Mouse (Mus musculus): ENCODE data around the gene Abcf2. TPM values are rescaled to one million over a fixed set of nuclear protein-coding genes. Genes with fewer than 3 reads are reported as not detected.
"Not testable (repeated sequence)": the region's sequence is repeated elsewhere in the genome, so short reads cannot be mapped to it uniquely, and the experiment has no call there.

The Abcf2 gene
- polyA plus RNA-seq, 1 experiment: 87.1 TPM

DNA sequence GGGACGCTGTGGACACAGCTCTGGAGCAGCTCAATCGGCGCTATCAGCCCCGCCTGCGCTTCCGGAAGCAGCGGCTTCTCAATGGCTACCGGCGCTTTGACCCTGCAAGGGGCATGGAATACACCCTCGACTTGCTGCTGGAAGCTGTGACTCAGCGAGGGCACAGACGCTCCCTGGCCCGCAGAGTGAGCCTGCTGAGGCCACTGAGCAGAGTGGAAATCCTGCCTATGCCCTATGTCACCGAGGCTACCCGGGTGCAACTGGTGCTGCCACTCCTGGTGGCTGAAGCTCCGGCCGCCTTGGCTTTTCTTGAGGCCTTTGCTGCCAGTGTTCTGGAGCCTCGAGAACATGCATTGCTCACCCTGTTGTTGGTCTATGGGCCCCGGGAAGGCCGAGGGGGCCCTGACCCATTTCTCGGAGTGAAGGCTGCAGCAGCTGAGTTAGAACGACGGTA, 14.0 kb upstream of the Abcf2 start:
- H3K27ac ChIP-seq (ENCODE audit: insufficient read depth, low read length): no peak overlapping the region
- H3K4me3 ChIP-seq (ENCODE audit: insufficient read depth, low read length): no peak overlapping the region
- TF ChIP-seq CTCF (IDR thresholded peaks at IDR 0.05; ENCODE audit: extremely low read depth, insufficient read depth, low read length) (no peak), POLR2A (IDR thresholded peaks at IDR 0.05; ENCODE audit: extremely low read depth, insufficient read depth, low read length) (no peak)
- peaks cover 10% of the 10 kb centered on the region for H3K4me1 ChIP-seq (ENCODE audit: control insufficient read depth, insufficient read depth, low read length)

DNA sequence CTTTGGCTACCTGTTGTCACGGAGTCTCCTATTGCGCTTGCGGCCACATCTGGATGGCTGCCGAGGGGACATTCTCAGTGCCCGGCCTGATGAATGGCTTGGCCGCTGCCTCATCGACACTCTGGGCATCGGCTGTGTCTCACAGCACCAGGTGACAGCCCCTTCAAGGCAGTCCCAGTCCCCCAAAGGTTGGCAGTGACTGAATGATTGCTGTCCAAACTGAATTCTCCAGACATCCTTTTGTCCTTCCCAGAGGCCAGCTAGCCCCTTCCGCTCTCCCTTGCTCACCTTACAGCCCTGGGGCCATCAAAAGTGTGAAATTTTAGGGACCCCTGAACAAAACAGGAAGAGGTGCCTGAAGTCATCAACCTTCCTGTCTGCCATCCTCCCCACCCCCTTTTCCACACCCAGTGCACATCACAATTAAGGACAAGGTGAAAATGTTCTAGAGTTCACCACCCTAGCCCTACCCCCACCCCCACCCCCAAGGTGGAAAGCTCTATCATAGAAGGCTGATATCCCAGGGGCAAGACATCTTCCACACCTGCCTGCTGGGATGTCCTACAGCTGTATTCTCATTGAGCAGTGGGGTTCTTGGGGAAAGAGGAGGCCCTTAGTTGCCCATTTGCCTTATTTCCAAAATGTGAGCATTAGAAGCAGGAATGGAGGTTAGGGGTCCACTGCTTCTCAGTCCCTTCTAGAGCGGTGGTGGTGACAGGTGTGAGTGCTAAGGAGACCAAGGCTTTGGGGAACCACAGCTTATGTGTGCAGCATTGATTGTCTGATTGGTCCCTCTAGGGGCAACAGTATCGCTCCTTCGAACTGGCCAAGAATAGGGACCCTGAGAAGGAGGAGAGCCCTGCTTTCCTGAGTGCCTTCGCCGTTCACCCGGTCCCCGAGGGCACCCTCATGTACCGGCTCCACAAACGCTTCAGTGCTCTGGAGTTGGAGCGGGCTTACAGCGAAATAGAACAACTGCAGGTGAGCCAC, 12.5 kb upstream of the Abcf2 start:
- no peak; the same call in 1 of the 2 replicates for TF ChIP-seq POLR2A (IDR thresholded peaks at IDR 0.05; ENCODE audit: extremely low read depth, insufficient read depth, low read length)
- no peak for TF ChIP-seq CTCF (IDR thresholded peaks at IDR 0.05; ENCODE audit: extremely low read depth, insufficient read depth, low read length)
- H3K4me3 ChIP-seq (ENCODE audit: insufficient read depth, low read length): no peak overlapping the region
- H3K4me1 ChIP-seq (ENCODE audit: control insufficient read depth, insufficient read depth, low read length): peaks cover 5% of the 10 kb centered on the region
- H3K27ac ChIP-seq (ENCODE audit: insufficient read depth, low read length): no peak overlapping the region

DNA sequence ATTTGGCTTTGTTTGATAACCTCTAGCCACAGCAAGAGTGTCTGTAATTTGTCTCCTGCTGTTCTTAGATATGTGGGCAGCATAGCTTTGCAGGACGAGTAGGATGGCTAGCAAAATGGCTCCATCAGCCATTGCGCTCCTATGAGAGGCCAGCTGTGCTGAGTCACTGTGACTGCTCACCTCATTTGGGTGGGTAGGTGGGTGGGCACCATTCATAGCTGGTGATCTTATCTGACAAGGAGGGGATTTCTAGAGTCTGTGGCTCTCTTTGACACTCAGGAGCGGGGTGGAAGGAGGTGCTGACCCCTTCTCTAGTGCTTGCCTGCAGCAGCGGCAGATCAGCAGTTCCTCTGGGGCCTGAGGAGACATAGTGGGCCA, 9.9 kb upstream of the Abcf2 start:
- peak overlapping the region; percentile 88 for H3K4me3 ChIP-seq (ENCODE audit: insufficient read depth, low read length)
- H3K4me1 ChIP-seq (ENCODE audit: control insufficient read depth, insufficient read depth, low read length): peaks cover 5% of the 10 kb centered on the region
- peak; percentile 60; the same call in 1 of the 2 replicates for TF ChIP-seq POLR2A (IDR thresholded peaks at IDR 0.05; ENCODE audit: extremely low read depth, insufficient read depth, low read length)
- TF ChIP-seq CTCF (IDR thresholded peaks at IDR 0.05; ENCODE audit: extremely low read depth, insufficient read depth, low read length): no peak
- peak overlapping the region; percentile 83 for H3K27ac ChIP-seq (ENCODE audit: insufficient read depth, low read length)

DNA sequence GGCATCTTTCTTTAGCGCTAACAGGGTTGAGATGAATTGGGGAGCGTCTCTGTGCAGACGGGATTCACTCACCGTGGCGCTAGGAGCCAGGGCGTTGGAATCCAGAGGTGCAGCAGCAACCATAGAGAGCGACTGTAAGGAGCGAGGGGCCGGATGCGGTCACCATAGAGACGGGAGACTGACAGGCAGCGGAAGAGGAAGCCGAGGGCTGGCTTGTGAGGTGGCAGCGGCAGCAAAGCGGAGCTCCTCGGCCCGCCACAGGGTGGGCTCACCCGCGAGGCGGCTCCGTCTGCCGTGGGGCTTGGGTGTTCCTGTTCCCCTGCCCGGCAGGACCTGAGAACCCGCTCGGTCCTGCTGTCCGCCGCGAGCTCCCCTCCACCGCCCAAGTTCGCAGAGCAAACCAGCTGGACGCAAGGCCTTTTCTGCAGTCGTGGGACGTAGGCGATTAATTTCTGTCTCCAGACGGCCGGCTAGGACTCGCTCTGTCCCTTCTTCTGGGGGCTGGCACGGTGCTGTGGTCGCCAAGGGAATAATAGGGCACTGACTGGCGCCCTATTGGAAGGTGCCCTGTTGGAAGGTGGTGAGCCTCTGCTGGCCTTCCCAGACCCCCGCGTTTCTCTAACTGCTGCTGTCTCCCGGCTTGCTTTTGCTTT, 9.4 kb upstream of the Abcf2 start, which contains the start of gene Chpf2:
Chpf2 (plus strand) TSS at position 195 of the 653 bp plus-strand sequence.
- peak within 1 kb of the TSS; percentile 88 for H3K4me3 ChIP-seq (ENCODE audit: insufficient read depth, low read length)
- peaks cover 5% of the 10 kb centered on the region for H3K4me1 ChIP-seq (ENCODE audit: control insufficient read depth, insufficient read depth, low read length)
- H3K27ac ChIP-seq (ENCODE audit: insufficient read depth, low read length): peak within 1 kb of the TSS; percentile 83
- TF ChIP-seq POLR2A (IDR thresholded peaks at IDR 0.05; ENCODE audit: extremely low read depth, insufficient read depth, low read length) (peak; percentile 84), CTCF (IDR thresholded peaks at IDR 0.05; ENCODE audit: extremely low read depth, insufficient read depth, low read length) (no peak)

DNA sequence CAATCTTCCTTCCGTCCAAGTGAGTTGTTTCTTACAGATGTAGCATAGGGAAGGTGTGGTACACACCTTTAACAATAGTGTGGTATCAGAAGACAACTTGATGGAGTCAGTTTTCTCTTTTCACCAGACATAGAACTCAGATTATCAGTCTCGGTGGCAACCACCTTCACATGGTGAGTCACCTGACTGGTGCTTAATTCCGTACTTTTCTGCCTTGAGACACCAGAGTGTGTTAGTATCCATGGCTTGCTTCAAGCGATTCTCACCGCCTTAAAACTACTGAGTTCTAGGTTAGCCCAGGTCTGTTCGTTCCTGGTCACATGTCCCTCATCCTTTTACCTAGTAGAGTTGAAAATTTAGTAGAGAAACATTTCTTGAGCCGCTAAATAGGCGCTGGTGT, 8.8 kb upstream of the Abcf2 start:
- TF ChIP-seq CTCF (IDR thresholded peaks at IDR 0.05; ENCODE audit: extremely low read depth, insufficient read depth, low read length): no peak
- H3K27ac ChIP-seq (ENCODE audit: insufficient read depth, low read length): peak overlapping the region; percentile 16; the same call in 1 of the 2 replicates
- H3K4me3 ChIP-seq (ENCODE audit: insufficient read depth, low read length): peak overlapping the region; percentile 88
- peaks cover 5% of the 10 kb centered on the region for H3K4me1 ChIP-seq (ENCODE audit: control insufficient read depth, insufficient read depth, low read length)

DNA sequence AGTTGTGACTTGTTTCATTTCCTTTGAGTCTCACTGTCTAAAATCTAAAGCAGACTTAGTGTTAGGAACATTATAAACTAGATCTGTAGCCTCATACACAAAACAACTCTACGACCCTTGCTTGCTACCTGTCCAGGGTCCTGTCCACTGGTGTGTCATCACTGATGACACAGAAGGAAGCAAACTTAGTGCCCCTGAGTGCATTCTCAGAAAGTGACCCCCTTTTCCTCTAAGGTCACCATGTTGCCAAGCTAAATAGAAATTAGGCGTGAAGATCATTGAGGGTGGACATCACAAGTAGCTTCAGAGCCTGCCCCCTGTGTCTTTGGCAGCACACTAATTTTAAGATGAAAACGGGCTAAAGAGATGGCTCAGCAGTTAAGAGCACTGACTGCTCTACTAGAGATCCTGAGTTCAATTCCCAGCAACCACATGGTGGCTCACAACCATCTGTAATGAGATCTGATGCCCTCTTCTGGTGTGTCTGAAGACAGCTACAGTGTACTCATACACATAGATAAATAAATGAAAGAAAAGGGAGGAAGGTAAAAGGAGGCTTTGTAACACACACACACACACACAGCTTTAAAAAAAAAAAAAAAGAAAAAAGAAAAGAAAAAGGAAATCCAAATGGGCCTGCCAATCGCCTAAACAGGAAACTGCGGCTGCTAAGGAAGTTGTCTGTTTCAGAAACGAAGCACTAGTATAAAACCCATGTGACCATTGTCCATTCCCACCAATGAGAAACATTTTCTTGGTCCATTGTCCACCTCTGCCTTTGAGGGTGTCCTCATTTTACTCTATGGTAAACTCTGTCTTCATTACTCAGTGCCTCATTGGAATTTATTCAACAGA, 1.1 kb upstream of the Abcf2 start:
- Histone ChIP-seq H3K27ac (ENCODE audit: insufficient read depth, low read length) (no peak overlapping the region), H3K4me1 (ENCODE audit: control insufficient read depth, insufficient read depth, low read length) (no peaks in the 10 kb centered on the region), H3K4me3 (ENCODE audit: insufficient read depth, low read length) (peak overlapping the region; percentile 46; the same call in 1 of the 2 replicates)
- TF ChIP-seq CTCF (IDR thresholded peaks at IDR 0.05; ENCODE audit: extremely low read depth, insufficient read depth, low read length) (no peak), POLR2A (IDR thresholded peaks at IDR 0.05; ENCODE audit: extremely low read depth, insufficient read depth, low read length) (no peak)

DNA sequence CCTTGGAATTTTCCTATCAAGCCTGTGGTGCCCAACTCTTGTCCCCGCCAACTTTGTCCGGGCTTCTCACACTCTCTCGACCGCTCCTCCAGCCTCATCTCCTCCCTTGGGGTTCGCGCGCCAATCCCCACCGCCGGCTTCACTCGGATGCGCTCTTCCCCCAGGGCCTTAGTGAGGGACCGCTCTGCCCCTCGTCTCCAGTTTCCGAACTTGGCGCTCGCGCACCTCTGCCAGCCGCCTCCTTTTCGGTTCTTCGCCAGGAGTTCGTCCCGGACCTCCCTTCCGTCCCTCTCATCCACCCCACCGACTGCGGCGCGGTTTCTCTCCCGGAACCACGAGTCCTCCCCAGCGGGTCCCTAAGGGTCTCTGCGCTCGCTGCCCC, 475 bp downstream of the Abcf2 start:
- Histone ChIP-seq H3K27ac (ENCODE audit: insufficient read depth, low read length) (no peak overlapping the region), H3K4me3 (ENCODE audit: insufficient read depth, low read length) (peak overlapping the region; percentile 54), H3K4me1 (ENCODE audit: control insufficient read depth, insufficient read depth, low read length) (no peaks in the 10 kb centered on the region)
- TF ChIP-seq POLR2A (IDR thresholded peaks at IDR 0.05; ENCODE audit: extremely low read depth, insufficient read depth, low read length): no peak
- TF ChIP-seq CTCF (IDR thresholded peaks at IDR 0.05; ENCODE audit: extremely low read depth, insufficient read depth, low read length): no peak

DNA sequence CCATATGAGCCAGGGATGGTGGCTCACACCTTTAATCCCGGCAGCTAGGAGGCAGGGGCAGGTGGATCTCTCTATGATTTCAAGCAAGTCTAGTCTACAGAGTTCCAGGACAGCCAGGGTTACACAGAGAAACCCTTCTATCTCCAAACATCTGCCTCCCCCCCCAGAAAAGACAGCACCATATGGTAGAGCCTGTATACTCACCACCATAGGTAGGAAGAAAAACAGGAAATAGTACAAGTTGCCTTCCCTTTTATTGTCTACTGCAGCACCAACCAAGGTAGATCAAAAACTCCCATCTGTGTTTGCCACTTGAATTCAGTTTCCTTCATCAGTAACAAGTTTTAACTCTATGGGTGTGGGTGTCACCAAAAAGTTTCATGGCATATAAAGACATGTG, 1.3 kb downstream of the Abcf2 start:
- Histone ChIP-seq H3K4me1 (ENCODE audit: control insufficient read depth, insufficient read depth, low read length) (no peaks in the 10 kb centered on the region), H3K27ac (ENCODE audit: insufficient read depth, low read length) (no peak overlapping the region), H3K4me3 (ENCODE audit: insufficient read depth, low read length) (no peak overlapping the region; the same call in 1 of the 2 replicates)
- TF ChIP-seq POLR2A (IDR thresholded peaks at IDR 0.05; ENCODE audit: extremely low read depth, insufficient read depth, low read length) (no peak), CTCF (IDR thresholded peaks at IDR 0.05; ENCODE audit: extremely low read depth, insufficient read depth, low read length) (no peak)

DNA sequence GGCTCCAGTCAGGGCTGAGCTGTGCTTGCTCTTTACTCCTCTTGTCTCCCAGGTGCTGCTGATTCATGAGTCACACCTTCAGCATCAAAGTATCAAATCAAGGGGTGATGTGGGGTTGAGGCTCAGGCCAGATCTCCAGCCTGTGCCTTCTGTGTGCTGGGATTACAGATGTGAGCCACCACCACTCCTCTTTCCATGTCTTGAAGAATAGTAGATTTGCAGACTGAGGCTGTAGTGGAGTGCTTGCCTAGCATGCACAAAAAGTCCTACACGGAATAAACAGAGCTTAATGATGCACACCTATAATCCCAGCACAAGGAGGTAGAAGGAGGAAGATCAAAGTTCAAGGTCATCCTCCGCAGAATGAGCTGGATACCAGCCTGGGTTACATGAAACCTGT, 20.6 kb downstream of the Abcf2 start, which contains the start of gene 4931409K22Rik:
4931409K22Rik (minus strand) TSS at position 101 of the 400 bp plus-strand sequence.
- no peak for TF ChIP-seq POLR2A (IDR thresholded peaks at IDR 0.05; ENCODE audit: extremely low read depth, insufficient read depth, low read length)
- no peak for TF ChIP-seq CTCF (IDR thresholded peaks at IDR 0.05; ENCODE audit: extremely low read depth, insufficient read depth, low read length)
- Histone ChIP-seq H3K27ac (ENCODE audit: insufficient read depth, low read length) (no peak within 1 kb of the TSS), H3K4me1 (ENCODE audit: control insufficient read depth, insufficient read depth, low read length) (no peaks in the 10 kb centered on the region), H3K4me3 (ENCODE audit: insufficient read depth, low read length) (no peak within 1 kb of the TSS)

DNA sequence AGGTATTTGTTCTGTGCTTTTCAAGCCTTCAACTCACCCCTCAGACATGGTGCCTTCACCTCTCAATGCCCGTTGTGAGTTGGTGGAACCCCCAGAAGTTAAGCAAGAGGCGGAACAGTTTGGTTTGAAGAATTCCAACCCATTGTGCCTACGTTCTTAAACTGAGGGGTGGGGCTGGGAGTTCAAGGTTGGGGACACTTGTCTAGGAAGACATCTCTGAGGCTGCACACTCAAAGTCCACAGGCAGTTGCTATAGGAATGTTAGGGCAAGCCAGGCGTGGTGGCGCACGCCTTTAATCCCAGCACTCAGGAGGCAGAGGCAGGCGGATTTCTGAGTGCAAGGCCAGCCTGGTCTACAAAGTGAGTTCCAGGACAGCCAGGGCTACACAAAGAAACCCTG, 21.9 kb downstream of the Abcf2 start:
- not testable (repeated sequence) for H3K4me1 ChIP-seq (ENCODE audit: control insufficient read depth, insufficient read depth, low read length); H3K4me3 ChIP-seq (ENCODE audit: insufficient read depth, low read length); H3K27ac ChIP-seq (ENCODE audit: insufficient read depth, low read length)

Measured in cortical plate, adult 2 months (tissue).